Mouse (Mus musculus) E14TG2a.4 (cell line): ENCODE measurements at regions not wholly inside any gene's neighbourhood (a gene's known extent, or its start where the extent isn't known, plus 50 kb on each side); places are given as distances from the start of the nearest gene placed in this dataset.

Experiments used
- CTCF ChIP-seq: conservative IDR thresholded peaks from 2 replicates; pipeline ENCODE4 v1.5.1; 2014; ENCODE audit warnings: low read length
- NANOG ChIP-seq: IDR thresholded peaks from 2 replicates; pipeline ENCODE4 v1.6.1; 2014; ENCODE audit warnings: borderline replicate concordance, low read length, mixed read lengths
- POU5F1 ChIP-seq: IDR thresholded peaks from 2 replicates; pipeline ENCODE4 v1.6.1; 2014; ENCODE audit warnings: low read length, borderline replicate concordance

DNA sequence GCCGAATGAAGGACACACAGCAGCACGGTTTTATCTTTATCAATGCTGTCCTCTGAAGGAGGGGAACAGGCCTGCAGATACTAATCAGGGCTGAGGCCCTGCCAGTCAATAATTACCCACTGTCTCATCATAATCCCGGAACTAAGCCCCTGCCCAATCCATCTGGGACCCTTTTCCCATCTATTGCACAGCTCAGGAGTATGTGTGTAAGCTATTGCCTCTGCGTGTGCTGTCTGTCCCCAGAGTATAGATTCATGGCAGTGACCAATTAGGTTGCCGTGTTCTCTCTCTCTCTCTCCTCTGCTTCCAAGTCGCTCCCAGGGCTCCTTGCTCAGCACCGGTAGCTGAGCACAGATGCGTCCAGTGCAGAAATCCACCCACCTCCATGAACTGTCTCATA lies 80.3 kb downstream of the Otx2 start:
- TF ChIP-seq CTCF (no peak), NANOG (no peak), POU5F1 (no peak)
